Mouse (Mus musculus): ENCODE measurements around the gene Hoxa13. TPM values are rescaled to one million over a fixed set of nuclear protein-coding genes. Genes with fewer than 3 reads are reported as not detected.
A peak's percentile ranks its signal among the peaks of the same experiment; 100 is the strongest.

Hoxa13 gene
- polyA plus RNA-seq, 1 experiment from 2014 or later, result 0.15 TPM

MicroRNAs within 50 kb of the gene (microRNA counts, 519-probe panel; counts per million panel counts)
- 4,109 counts per million, percentile 23 among the panel's probes with 10 or more counts for microRNA mmu-miR-196b

Small RNAs within 50 kb of the gene (microRNA-seq; reads per million reads assigned to microRNA genes)
- gene Mir196b (ENCODE audit: borderline number of aligned reads), result 2,272 reads per million, percentile 82 among the genes with 10 or more reads in this experiment

Other genes with a start within 250 kb of the Hoxa13 start
- gene Skap2, start 248.3 kb downstream of the Hoxa13 start, polyA plus RNA-seq (2014; fragmentation: Nextera tagmentation; extraction: Ambion mirVana), result 33.9 and 35.5 TPM in 2 replicates
- gene Hoxa1, start 102.6 kb downstream of the Hoxa13 start, polyA plus RNA-seq (2014; fragmentation: Nextera tagmentation; extraction: Ambion mirVana), result 2.6 and 3.2 TPM in 2 replicates
- 4.3 and 4.5 TPM in 2 replicates for gene Hoxa2, start 96.0 kb downstream of the Hoxa13 start, polyA plus RNA-seq (2014; fragmentation: Nextera tagmentation; extraction: Ambion mirVana)
- gene 5730596B20Rik, start 83.4 kb downstream of the Hoxa13 start, polyA plus RNA-seq (2014; fragmentation: Nextera tagmentation; extraction: Ambion mirVana), result 0.60 and 1.0 TPM in 2 replicates
- 2.3 and 3.1 TPM in 2 replicates for gene Hoxa4, start 69.1 kb downstream of the Hoxa13 start, polyA plus RNA-seq (2014; fragmentation: Nextera tagmentation; extraction: Ambion mirVana)
- 8.0 and 9.7 TPM in 2 replicates for gene Hoxa5, start 56.3 kb downstream of the Hoxa13 start, polyA plus RNA-seq (2014; fragmentation: Nextera tagmentation; extraction: Ambion mirVana)
- 0.45 and 0.71 TPM in 2 replicates for gene Hoxa6, start 52.2 kb downstream of the Hoxa13 start, polyA plus RNA-seq (2014; fragmentation: Nextera tagmentation; extraction: Ambion mirVana)
- 2.8 and 2.9 TPM in 2 replicates for gene Hoxa3, start 47.5 kb downstream of the Hoxa13 start, polyA plus RNA-seq (2014; fragmentation: Nextera tagmentation; extraction: Ambion mirVana)
- not detected in 2 replicates for gene Gm28308, start 47.5 kb downstream of the Hoxa13 start, polyA plus RNA-seq (2014; fragmentation: Nextera tagmentation; extraction: Ambion mirVana)
- gene Hoxa7, start 39.0 kb downstream of the Hoxa13 start, polyA plus RNA-seq (2014; fragmentation: Nextera tagmentation; extraction: Ambion mirVana), result 2.7 and 3.1 TPM in 2 replicates
- gene Hoxa9, start 29.8 kb downstream of the Hoxa13 start, polyA plus RNA-seq (2014; fragmentation: Nextera tagmentation; extraction: Ambion mirVana), result 1.8 and 2.2 TPM in 2 replicates
- gene Hoxa10, start 20.0 kb downstream of the Hoxa13 start, polyA plus RNA-seq (2014; fragmentation: Nextera tagmentation; extraction: Ambion mirVana), result 0.91 and 2.2 TPM in 2 replicates
- 0.18 and 0.26 TPM in 2 replicates for gene Hoxa11, start 15.1 kb downstream of the Hoxa13 start, polyA plus RNA-seq (2014; fragmentation: Nextera tagmentation; extraction: Ambion mirVana)
- gene Evx1, start 52.6 kb upstream of the Hoxa13 start, polyA plus RNA-seq (2014; fragmentation: Nextera tagmentation; extraction: Ambion mirVana), result 0.12 TPM in 1 of 2 replicates, not detected in the other

Measured in liver, embryonic 11.5 days (tissue).